Mouse (Mus musculus): ENCODE results near the gene Rbfox1.

Rbfox1 gene

DNA sequence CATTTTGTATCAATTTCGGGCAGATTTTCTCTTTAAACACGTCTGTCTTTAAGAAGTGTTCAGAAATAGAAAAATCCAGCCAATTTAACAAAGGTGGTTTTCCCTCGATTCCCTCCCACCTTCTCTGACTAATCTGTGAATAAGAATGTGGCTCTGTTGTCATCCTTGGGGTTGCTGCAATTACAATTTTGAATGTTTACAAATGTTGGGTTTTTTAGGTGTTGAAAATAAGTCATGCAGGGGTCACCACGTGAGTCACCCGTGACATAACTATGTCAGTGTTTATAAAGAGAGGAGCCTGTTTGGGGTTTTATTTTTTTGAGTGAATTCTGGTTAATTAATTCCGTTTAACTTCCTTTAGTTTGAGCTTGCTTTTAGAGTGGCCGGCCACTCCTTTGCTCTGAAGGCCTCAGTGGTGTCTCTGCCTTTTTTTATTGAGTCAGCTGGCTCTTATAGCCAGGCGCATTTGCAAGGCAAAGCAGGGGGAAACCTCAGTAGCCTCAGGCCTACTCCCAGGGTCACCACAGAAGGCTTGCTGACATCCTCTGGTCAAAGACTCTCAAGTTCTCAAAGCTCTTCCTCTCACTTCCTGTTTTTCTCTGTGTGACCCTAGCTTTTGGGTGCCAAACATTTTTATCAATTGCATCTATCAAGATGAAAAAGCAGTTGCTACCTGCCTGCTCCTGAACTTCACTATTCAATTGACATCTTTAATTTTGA lies 957.1 kb downstream of the Rbfox1 start:
- DNase-seq = no peak

DNA sequence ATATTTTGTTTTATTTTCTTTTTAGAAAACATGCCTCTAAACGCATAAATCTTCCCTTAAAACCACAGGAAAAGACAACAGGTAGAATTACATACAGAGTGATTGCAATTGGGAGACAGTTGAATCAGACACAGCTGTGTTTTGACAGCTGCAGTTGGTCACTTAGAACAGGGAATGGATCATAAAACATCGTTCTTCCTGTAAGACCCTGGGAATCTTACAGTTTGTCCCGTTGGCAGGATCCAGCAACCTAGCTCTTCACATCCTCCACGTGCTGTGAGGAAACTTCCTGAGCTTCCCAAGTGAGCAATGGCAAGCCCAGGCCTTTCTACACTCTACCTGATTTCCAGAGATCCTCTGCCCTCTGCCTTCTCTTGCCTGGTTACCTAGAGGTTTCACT lies 959.5 kb downstream of the Rbfox1 start:
- DNase-seq = no peak

DNA sequence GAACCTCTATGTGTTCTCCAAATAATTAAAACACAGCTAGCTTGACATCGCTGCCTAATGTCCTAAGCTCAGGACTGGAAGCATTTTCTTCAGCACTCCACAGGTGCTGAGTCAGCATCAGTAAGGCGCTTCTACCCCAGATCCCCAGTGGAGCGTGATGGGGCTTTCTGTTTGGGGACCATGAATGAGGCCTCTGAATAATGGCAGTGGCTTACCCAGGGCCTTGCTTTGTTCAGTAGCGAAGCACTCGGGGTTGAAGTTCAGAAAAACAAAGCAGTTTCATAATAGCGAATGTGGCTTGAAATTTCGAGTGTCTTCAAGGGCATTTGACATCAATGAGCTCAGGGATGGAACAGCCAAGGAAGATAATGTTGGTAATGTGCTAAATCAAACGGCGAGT lies 966.2 kb downstream of the Rbfox1 start:
- peak; percentile 56 for DNase-seq

DNA sequence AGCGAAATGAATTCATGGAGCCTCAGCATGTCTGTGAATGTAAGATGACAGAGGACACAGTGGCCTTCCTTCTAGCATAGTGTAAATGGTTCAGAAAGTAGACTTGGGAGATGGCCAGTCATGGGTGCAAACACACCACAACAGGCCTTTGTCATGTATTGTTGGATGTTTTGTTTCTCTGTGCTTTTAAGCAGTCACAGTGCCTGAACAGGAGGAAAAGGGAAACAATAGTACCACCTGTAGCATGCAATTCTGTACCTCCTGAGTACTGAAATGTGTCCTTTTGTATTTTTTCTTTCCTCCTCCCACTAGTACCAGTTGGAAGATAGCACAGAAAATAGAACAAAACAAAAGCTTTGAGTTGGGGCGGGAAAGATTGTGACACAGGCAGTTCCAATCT lies 968.6 kb downstream of the Rbfox1 start:
- no peak for DNase-seq

DNA sequence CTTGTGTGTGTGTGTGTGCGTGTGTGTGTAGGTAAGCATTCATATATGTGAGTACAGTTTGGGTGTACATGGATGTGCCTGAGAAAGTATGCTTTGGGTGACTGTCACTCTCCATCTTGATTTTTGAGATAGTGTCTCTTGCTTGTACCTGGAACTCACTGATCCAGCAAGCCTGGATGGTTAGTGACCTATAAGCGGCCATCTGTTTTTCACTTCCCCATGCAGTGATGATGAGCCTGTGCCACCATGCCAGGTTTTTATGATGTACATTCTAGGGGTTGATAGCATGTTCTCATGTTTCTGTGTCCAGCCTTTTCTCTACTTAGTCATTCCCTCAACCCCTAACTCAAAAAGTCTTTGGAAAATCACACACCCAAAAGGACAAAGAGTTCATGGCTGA lies 976.5 kb downstream of the Rbfox1 start:
- no peak for DNase-seq

DNA sequence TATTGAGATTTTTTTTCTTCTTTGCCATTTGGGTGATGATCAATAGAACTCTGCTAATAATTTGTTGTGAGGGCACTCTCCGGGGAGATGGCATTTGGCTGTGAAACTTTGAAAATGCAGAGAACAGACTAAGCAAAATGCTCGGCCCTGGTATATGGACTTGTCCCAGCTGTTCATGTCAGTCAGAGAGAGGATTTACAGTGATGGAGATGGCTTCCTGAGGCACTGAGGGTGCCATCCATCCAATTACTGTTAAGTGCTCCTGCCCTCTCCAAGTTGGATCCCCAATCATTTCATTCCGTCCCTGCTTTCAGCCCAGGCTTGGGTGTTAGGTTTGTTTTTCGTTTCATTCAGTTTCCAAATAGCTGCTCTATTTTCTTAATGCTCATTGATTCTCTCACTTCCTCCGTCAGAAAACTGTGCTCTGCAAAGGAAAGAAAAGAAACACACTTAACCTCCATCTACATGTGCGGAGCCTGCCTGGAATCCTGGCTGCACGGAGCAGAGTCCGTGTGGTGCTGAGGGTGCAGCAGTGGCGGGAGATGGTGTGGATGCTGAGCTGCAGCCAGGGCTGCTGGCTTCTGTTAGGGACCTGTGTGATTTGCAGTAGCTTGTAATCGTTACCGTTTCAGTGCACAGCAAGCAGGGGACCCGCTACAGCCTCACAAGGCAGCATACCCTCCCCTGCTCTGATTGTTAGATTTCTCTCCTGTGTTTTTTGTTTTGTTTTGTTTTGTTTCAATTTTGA lies 997.7 kb downstream of the Rbfox1 start:
- no peak for DNase-seq

DNA sequence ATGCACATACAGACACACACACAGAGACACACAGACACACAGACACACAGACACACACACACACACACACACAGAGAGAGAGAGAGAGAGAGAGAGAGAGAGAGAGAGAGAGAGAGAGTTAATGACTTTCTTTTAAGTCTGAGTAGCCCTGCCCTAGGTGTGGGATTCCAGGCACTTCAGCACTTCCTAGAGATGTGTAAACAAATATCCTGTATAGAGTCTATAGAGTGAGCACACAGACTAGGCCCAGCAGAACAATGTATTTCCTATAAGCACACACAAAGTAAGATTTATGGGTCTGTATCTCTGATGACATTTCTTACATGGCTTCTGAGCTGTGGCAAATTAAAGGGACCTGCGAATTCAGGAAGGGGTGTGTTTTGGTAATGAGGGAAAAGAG lies 998.6 kb downstream of the Rbfox1 start:
- DNase-seq = no peak

DNA sequence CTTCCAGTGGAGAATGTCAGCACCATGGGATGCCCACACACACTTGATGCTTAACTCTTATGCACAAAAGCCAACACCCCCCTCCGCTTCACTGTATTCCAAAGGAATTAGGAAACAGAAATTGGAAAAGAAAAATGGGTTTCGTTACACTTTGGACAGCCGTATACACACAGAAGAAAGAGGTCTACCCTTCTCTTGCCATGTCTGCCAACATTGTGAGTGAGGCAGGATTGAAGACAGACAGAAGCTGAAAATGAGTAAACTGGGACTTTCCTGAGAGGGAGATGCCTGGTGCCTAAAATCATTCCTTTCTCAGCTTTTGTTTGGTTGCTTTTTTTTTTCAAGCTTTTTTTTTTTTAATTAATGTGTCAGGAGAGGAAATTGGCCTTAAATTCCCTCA lies 1000.5 kb downstream of the Rbfox1 start:
- DNase-seq = no peak

DNA sequence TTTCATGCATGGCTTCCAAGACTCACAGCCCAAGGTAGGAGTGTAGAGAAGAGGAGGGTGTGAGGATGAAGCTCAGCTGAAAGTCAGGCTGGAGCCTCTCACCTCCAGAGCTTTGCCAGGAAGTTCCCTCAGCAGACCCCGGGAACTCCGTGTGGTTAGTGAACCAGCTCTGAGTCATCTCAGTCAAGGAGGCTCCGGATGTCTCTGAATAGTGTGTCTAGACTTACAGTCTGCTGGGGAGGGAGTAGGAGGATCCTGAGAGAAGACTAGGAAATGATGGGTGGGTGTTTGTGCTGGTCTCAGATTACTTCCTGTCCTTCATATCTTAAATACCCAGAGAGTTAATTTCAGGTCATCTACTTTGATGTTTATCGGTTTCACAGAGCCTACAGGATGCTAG lies 1004.1 kb downstream of the Rbfox1 start:
- DNase-seq = no peak

DNA sequence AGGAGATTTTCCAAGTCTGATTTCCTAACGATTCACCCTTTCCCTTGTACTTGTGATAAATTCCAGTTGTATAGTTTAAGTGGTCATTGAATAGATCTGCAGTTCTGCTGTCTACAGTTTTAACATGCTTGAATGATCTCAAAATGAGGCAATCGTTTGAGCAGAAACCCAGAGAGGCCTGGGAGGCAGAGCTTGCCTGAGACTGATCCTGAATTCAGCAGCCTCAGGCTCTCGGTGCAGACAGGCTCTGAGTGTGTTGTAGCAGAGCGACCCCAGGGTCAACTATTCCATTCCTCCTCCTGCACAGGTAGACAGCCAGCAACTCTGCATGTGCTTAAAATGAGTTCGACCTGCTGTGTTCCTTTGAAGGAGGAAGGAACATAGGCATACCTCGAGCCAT lies 1012.6 kb downstream of the Rbfox1 start:
- DNase-seq = peak; percentile 57

DNA sequence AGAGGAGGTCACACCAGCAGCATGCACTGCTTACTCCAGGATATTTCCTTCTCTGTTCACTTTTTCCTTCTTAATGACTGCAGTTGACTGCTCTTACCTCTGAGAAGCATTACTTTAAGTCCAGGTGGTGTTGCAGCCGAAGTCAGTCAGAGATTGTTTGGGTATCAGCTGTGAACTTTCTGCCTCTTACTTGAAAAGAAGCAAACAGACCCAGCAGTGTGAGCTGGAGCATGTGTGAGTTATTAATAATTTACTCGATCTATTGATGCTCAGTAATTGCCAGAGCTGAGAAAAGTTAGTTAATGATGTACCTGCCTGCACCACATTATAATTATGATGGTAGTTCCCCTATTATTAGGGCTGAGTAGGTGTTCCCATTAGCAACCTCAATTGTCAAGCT lies 1014.9 kb downstream of the Rbfox1 start:
- DNase-seq = no peak

DNA sequence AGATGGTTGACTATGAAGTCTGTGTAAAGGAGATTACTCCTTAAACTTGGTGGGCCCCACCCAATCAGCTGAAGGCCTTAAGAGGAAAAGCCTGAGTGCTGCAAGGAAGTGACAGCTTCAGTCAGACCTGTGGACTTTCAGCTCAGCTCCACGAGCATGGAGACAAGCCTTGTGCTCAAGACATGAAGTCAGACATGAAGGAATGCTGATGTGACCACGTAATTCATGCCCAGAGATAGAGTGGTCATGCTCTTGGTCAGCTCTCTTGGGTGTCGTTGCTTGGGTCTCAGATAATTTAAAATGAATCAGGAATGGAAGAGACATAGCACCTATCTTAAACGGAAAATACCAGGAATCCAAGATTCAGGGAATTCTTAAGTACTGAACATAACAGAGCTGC lies 1019.8 kb downstream of the Rbfox1 start:
- no peak for DNase-seq

DNA sequence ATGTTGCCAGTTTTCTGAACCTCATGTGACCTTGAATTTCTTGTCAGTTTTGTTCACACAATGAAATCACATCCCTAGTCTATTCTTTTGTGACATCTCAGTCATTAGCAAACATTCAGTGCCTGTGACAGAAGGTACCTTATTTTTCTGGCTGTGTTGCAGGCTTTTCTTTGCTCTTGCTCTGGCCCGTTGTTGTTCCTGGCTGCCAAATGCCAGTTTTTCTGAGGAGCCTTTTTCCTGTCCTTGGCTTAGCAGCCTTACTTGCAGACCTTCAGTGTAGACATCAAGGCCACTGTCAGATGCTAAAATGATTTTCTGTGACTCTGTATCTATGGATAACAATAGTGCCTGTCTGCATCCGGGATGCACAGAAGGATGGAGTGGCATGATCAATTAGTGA lies 1020.8 kb downstream of the Rbfox1 start:
- DNase-seq = no peak

DNA sequence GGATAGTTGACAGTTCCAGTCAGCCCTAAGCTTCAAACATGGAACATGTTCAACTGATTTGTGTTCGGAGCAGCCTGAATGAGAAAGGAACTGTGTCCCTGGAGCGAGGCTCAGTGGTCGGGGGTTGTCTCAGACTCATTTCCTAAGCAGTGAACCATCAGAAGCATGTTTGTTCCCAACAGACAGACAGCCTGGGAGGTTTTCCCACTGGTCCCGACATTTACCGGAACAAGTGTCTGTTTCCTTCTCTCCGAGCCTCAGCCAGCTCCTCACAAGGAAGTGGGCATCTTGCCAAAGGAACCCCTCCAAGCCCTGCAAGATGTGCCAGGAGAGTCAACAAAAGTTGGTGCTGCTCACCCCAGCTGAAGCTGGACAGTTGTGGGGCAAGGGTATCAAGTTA lies 1022.4 kb downstream of the Rbfox1 start:
- no peak for DNase-seq

DNA sequence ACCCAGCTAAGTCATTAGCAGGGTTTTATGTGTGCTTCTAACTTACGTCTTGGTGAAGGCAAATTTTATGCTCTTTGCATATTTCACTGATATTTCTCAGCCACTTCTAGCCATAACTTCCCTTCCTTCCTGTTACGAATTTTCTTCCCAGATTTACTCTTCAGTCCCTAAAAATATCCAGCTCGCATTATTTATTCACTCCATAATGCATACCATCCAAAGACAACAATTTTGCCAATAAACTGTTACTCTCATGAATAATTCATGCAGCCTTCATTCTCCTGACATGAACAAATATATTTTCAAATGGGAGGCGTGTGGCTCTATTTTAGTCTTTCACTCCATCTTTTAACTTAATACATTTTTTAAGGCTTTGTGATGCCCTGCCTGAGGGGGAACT lies 1029.4 kb downstream of the Rbfox1 start:
- DNase-seq = no peak

DNA sequence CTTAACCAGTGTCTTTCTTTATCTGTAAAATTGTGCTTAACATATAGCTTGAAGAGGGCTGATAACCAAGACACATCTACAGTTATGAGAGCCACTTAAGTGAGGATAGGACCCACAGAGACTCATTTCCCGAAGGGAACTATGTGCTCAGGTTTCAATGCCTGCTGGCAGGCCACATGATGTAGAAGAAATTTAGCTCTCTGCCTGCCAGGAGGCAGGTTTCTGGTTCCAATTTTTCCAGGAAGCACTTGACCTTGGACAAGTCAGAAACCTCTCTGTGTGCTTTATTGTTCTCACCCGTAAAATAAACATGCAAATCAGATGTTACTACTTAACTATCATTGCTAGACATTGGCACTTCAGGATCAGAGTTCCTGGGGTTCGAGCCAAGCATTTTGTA lies 1033.5 kb downstream of the Rbfox1 start:
- no peak for DNase-seq

DNA sequence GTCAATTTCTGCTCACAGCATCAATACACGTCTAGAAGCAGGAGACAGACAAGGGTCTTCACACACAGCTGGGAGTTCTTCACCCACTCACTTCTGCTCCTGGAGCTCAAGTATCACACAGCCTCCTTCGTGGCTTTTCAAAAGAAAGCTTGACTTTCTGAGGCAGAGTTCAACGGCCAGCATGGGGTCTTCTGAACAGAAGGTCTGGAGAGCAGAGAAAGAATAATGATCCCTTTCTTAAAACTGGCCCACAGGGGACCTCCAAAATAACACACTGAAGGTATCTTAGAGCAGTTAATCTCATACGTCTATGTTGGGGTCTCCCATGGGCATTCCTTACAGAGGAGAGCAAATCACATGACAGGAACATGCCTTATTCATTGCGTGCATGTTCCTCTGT lies 1034.5 kb downstream of the Rbfox1 start:
- no peak for DNase-seq

DNA sequence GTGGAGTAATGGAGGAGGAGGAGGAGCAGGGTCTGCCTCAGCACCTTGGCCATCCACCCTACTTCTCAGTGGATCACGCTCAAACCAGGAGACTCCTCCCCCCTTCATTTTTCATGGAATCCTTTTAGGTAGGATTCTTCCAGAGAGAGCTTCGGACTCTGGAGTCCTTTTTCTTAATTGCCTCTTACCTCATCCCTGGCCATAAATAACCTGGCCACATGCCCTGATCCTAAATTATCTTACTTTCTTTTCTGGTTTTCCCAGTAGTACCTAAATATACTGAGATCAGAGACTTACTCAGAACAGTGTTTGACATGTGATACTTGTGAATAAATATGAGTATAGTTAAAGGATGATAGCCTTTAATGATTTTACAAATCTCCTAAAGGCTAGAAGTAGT lies 1042.5 kb downstream of the Rbfox1 start:
- no peak for DNase-seq

DNA sequence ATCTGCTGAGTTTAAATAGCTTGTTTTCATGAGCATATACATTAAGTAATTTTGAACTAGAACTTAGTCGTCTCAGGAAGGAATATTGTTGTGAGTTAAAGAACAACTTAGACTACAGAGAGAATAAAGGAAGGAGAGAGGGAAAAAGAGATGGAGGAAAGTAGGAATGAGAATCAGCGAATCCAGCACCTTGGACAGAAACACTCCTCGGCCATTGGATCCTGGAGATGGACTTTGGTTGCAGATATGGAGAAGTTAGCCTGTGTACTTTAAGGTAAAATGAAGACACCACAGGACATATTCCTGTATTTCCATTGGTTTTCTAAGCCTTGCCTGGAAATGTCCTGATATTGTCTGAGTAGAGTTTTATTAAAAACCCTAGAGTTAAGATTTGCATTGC lies 1045.6 kb downstream of the Rbfox1 start:
- DNase-seq = no peak

DNA sequence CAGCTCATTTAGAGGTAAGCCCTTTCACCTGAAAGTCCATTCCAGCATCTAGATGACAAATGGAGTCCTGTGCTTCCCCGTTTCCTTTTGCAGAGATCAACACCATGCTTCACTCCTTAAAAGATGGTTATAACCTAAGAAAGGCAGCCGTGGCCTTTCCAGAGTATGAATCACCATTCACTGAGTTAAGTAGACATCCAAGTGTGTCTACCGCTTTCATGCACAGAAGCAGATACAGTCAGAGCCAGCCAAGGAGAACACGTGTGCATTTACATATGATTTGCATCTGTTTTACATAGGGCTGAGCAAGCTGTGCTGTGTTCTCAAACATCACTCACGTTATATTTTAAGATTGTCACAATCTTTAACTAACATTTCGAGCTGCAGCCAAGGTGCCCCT lies 1061.0 kb downstream of the Rbfox1 start:
- no peak for DNase-seq

DNA sequence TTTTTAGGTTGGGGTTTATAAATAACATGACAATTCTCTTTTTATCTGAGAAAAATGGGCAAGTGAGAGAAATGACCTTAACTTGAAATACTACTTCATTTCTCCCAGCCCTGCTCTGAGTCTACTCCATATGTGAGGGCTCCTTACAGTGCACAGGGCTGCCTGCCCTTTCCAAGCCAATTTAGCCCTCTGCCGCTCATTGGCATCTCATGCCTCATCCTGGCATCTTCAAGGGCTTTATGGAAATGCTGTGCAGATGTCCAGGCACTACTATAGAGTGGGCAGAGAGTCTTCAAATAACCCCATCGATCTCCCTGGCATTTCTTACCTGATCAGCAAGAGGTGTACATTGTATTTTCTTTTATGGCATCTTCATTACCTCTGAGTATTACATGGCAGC lies 1064.5 kb downstream of the Rbfox1 start:
- DNase-seq = no peak

DNA sequence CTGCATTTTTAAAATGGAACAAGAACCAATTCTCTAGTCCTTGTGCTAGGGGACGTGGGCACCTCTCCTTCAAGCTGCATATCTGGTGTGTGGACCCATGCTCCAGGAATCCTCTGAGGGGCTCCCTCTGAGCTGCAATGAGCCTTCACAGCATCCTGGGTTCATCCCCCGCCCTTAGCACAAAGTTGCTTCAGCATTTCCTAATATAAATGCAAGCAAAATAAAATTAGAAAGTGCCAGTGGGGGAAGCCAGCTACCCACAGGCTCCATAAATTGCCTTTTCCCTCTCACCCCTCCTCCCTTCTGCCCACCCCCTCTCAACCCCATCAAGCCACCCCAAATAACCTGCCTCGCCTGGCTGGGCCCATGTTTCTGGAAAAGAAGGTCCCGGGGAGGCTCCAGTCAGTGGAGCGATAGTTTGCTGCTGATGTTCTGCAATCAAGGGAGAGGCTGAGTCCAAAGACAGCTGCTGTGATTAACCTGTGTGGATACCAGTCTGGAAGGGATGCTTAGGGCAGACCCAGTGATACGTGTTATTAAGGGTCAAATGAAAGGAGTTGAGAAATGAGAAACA lies 1070.0 kb downstream of the Rbfox1 start:
- no peak for DNase-seq

DNA sequence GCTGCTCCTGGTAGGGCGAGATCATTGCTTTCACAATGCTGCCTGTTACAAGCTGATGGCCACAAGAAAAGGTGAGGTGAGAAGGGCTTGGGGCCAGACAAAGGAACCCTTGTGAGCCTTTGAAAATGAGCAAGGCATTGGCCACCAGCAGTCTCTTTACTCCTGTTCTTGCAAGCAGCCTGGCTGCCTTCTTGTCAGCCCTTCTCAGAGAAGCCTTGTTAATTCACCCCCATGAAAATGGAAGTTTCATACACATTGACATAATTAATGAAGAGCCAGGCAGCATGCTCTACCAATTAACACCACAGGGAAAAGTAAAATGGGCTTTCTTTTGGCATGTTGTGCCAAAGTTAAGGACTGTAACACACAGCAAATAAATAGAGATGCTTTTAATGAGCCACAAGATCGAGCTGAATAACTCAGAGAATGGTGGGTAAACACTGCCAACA lies 1076.8 kb downstream of the Rbfox1 start:
- DNase-seq = peak; percentile 58

DNA sequence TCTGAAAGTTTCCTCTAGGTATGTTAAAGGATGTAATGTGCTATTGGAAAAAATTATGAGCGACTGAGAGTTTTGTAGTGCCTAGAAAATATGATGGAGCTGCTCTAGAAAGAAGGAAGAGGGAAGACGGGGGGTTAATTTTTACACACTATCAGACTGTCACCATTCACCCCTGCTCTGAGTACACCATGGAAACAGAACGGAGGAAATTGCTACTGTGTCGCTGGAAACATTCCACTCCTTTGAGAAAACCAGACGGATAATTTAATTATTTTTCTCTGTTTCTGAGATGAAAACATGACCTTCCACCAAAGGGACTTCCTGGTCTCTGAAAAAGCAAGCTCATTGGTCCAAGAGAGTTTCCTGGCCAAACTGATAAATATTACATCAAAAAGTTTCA lies 1077.4 kb downstream of the Rbfox1 start:
- DNase-seq = no peak

All from retina, postnatal 1 day (tissue).